Mouse (Mus musculus): Measurements from ENCODE around the gene Slc26a9. TPM values are rescaled to one million over a fixed set of nuclear protein-coding genes. Genes with fewer than 3 reads are reported as not detected.

The Slc26a9 gene
- polyA plus RNA-seq, 1 experiment from 2014 or later, result 0.06 TPM

GRCm38 (mm10) chr1:131749706-131750545 lies 6.1 kb downstream of the Slc26a9 start:
- peaks cover 16% of the 10 kb centered on the region for H3K4me1 ChIP-seq (replicated peaks; ENCODE audit: control insufficient read depth, insufficient read depth, low read length)
- 79% methylated on average over 15 of the region's 15 CpGs for WGBS
- H3K9ac ChIP-seq (replicated peaks; ENCODE audit: low read depth, low read length), result no peak overlapping the region
- H3K36me3 ChIP-seq (ENCODE audit: control insufficient read depth, insufficient read depth), result no peaks in the 10 kb centered on the region
- no peaks in the 10 kb centered on the region for H3K27me3 ChIP-seq (replicated peaks; ENCODE audit: control insufficient read depth, insufficient read depth, low read length)
- H3K4me3 ChIP-seq (replicated peaks; ENCODE audit: low read length), result no peak overlapping the region
- no peaks in the 10 kb centered on the region for H3K9me3 ChIP-seq (ENCODE audit: control insufficient read depth, low read length)
- no peak overlapping the region for H3K27ac ChIP-seq (ENCODE audit: low read length)
- no peak for ATAC-seq
- no peak overlapping the region for H3K4me2 ChIP-seq (ENCODE audit: low read length)

- Histone ChIP-seq H3K27ac (ENCODE audit: low read length) (peak overlapping the region; percentile 31), H3K9me3 (ENCODE audit: control insufficient read depth, low read length) (no peaks in the 10 kb centered on the region), H3K4me3 (replicated peaks; ENCODE audit: low read length) (no peak overlapping the region), H3K27me3 (replicated peaks; ENCODE audit: control insufficient read depth, insufficient read depth, low read length) (no peaks in the 10 kb centered on the region), H3K4me2 (ENCODE audit: low read length) (no peak overlapping the region), H3K4me1 (replicated peaks; ENCODE audit: control insufficient read depth, insufficient read depth, low read length) (peaks cover 16% of the 10 kb centered on the region), H3K36me3 (ENCODE audit: control insufficient read depth, insufficient read depth) (no peaks in the 10 kb centered on the region), H3K9ac (replicated peaks; ENCODE audit: low read depth, low read length) (no peak overlapping the region)
- WGBS, result 61% methylated on average over 3 of the region's 3 CpGs
- peak; percentile 59 for ATAC-seq
These were observed 7.5 kb downstream of the Slc26a9 start for GRCm38 (mm10) chr1:131751181-131751890.

- Histone ChIP-seq H3K4me1 (replicated peaks; ENCODE audit: control insufficient read depth, insufficient read depth, low read length) (peaks cover 16% of the 10 kb centered on the region), H3K9ac (replicated peaks; ENCODE audit: low read depth, low read length) (no peak overlapping the region), H3K27me3 (replicated peaks; ENCODE audit: control insufficient read depth, insufficient read depth, low read length) (no peaks in the 10 kb centered on the region), H3K36me3 (ENCODE audit: control insufficient read depth, insufficient read depth) (no peaks in the 10 kb centered on the region), H3K27ac (ENCODE audit: low read length) (peak overlapping the region; percentile 31), H3K9me3 (ENCODE audit: control insufficient read depth, low read length) (no peaks in the 10 kb centered on the region), H3K4me3 (replicated peaks; ENCODE audit: low read length) (no peak overlapping the region), H3K4me2 (ENCODE audit: low read length) (no peak overlapping the region)
- 30% methylated on average over 10 of the region's 10 CpGs for WGBS
- ATAC-seq, result peak; percentile 85
These were observed 8.1 kb downstream of the Slc26a9 start for GRCm38 (mm10) chr1:131751891-131752311.

GRCm38 (mm10) chr1:131754212-131754829 lies 10.5 kb downstream of the Slc26a9 start:
- Histone ChIP-seq H3K36me3 (ENCODE audit: control insufficient read depth, insufficient read depth) (no peaks in the 10 kb centered on the region), H3K9ac (replicated peaks; ENCODE audit: low read depth, low read length) (no peak overlapping the region), H3K4me2 (ENCODE audit: low read length) (no peak overlapping the region), H3K4me1 (replicated peaks; ENCODE audit: control insufficient read depth, insufficient read depth, low read length) (peaks cover 19% of the 10 kb centered on the region), H3K27ac (ENCODE audit: low read length) (no peak overlapping the region), H3K27me3 (replicated peaks; ENCODE audit: control insufficient read depth, insufficient read depth, low read length) (no peaks in the 10 kb centered on the region), H3K9me3 (ENCODE audit: control insufficient read depth, low read length) (no peaks in the 10 kb centered on the region), H3K4me3 (replicated peaks; ENCODE audit: low read length) (no peak overlapping the region)
- no peak for ATAC-seq
- 88% methylated on average over 3 of the region's 3 CpGs for WGBS

GRCm38 (mm10) chr1:131754916-131755315 lies 11.1 kb downstream of the Slc26a9 start:
- Histone ChIP-seq H3K9me3 (ENCODE audit: control insufficient read depth, low read length) (no peaks in the 10 kb centered on the region), H3K36me3 (ENCODE audit: control insufficient read depth, insufficient read depth) (no peaks in the 10 kb centered on the region), H3K4me3 (replicated peaks; ENCODE audit: low read length) (no peak overlapping the region), H3K27me3 (replicated peaks; ENCODE audit: control insufficient read depth, insufficient read depth, low read length) (no peaks in the 10 kb centered on the region), H3K9ac (replicated peaks; ENCODE audit: low read depth, low read length) (no peak overlapping the region), H3K4me2 (ENCODE audit: low read length) (no peak overlapping the region), H3K27ac (ENCODE audit: low read length) (no peak overlapping the region), H3K4me1 (replicated peaks; ENCODE audit: control insufficient read depth, insufficient read depth, low read length) (peaks cover 19% of the 10 kb centered on the region)
- WGBS, result 95% methylated on average over 4 of the region's 4 CpGs
- no peak for ATAC-seq

GRCm38 (mm10) chr1:131757211-131757610 lies 13.4 kb downstream of the Slc26a9 start:
- Histone ChIP-seq H3K27ac (ENCODE audit: low read length) (no peak overlapping the region), H3K4me3 (replicated peaks; ENCODE audit: low read length) (no peak overlapping the region), H3K4me2 (ENCODE audit: low read length) (no peak overlapping the region), H3K9me3 (ENCODE audit: control insufficient read depth, low read length) (no peaks in the 10 kb centered on the region), H3K27me3 (replicated peaks; ENCODE audit: control insufficient read depth, insufficient read depth, low read length) (no peaks in the 10 kb centered on the region), H3K36me3 (ENCODE audit: control insufficient read depth, insufficient read depth) (no peaks in the 10 kb centered on the region), H3K9ac (replicated peaks; ENCODE audit: low read depth, low read length) (no peak overlapping the region), H3K4me1 (replicated peaks; ENCODE audit: control insufficient read depth, insufficient read depth, low read length) (peaks cover 9% of the 10 kb centered on the region)
- no peak for ATAC-seq
- WGBS, result 81% methylated on average over 6 of the region's 6 CpGs

- Histone ChIP-seq H3K4me1 (replicated peaks; ENCODE audit: control insufficient read depth, insufficient read depth, low read length) (peaks cover 4% of the 10 kb centered on the region; the same call in 1 of the 2 replicates), H3K36me3 (ENCODE audit: control insufficient read depth, insufficient read depth) (no peaks in the 10 kb centered on the region), H3K4me3 (replicated peaks; ENCODE audit: low read length) (no peak overlapping the region), H3K9ac (replicated peaks; ENCODE audit: low read depth, low read length) (no peak overlapping the region), H3K9me3 (ENCODE audit: control insufficient read depth, low read length) (no peaks in the 10 kb centered on the region), H3K27me3 (replicated peaks; ENCODE audit: control insufficient read depth, insufficient read depth, low read length) (no peaks in the 10 kb centered on the region), H3K4me2 (ENCODE audit: low read length) (no peak overlapping the region), H3K27ac (ENCODE audit: low read length) (no peak overlapping the region)
- ATAC-seq, result peak; percentile 50
- whole genome bisulfite sequencing, result 41% methylated on average over 7 of the region's 7 CpGs
These were observed 15.0 kb downstream of the Slc26a9 start for GRCm38 (mm10) chr1:131758796-131759195.

GRCm38 (mm10) chr1:131759667-131760427 lies 16.0 kb downstream of the Slc26a9 start:
- no peak overlapping the region for H3K9ac ChIP-seq (replicated peaks; ENCODE audit: low read depth, low read length)
- H3K4me1 ChIP-seq (replicated peaks; ENCODE audit: control insufficient read depth, insufficient read depth, low read length), result peaks cover 4% of the 10 kb centered on the region; the same call in 1 of the 2 replicates
- 70% methylated on average over 9 of the region's 9 CpGs for WGBS
- H3K9me3 ChIP-seq (ENCODE audit: control insufficient read depth, low read length), result no peaks in the 10 kb centered on the region
- no peaks in the 10 kb centered on the region for H3K27me3 ChIP-seq (replicated peaks; ENCODE audit: control insufficient read depth, insufficient read depth, low read length)
- no peak for ATAC-seq
- H3K27ac ChIP-seq (ENCODE audit: low read length), result no peak overlapping the region
- no peaks in the 10 kb centered on the region for H3K36me3 ChIP-seq (ENCODE audit: control insufficient read depth, insufficient read depth)
- H3K4me3 ChIP-seq (replicated peaks; ENCODE audit: low read length), result no peak overlapping the region
- H3K4me2 ChIP-seq (ENCODE audit: low read length), result no peak overlapping the region

All from forebrain, embryonic 16.5 days (tissue).